Mouse (Mus musculus): ENCODE measurements at regions not wholly inside any gene's neighbourhood (a gene's known extent, or its start where the extent isn't known, plus 50 kb on each side); places are given as distances from the start of the nearest gene placed in this dataset.
"Not testable (repeated sequence)": the region's sequence is repeated elsewhere in the genome, so short reads cannot be mapped to it uniquely, and the experiment has no call there.

DNA sequence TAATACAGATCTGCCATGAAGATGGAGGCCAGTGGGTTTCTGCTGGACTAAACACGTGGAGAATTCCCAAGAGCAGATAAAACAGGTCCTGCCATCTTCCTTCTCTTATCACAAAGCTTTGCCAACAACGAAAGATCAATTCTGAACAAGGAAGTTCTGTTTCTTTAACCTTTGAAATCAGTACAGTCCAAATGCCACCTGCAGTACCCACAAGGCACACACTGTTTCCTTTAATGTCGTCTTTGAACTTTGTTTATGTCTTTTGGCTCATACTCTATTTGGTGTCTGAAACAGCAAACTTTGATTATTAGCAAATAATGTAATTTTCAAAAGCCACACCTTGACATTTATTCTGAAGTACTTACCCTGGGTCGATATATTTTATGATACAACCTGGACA lies 536.5 kb downstream of the Bckdhb start:
- Histone ChIP-seq H3K27ac (replicated peaks; ENCODE audit: low read depth, low read length) (no peak overlapping the region), H3K4me2 (ENCODE audit: low read depth, severe bottlenecking) (no peak overlapping the region), H3K9me3 (ENCODE audit: control insufficient read depth, low read length) (no peaks in the 10 kb centered on the region), H3K4me1 (ENCODE audit: control insufficient read depth, insufficient read depth, low read length) (no peaks in the 10 kb centered on the region), H3K36me3 (ENCODE audit: control insufficient read depth, insufficient read depth, low read length) (no peaks in the 10 kb centered on the region), H3K4me3 (ENCODE audit: low read depth, low read length) (no peak overlapping the region), H3K9ac (ENCODE audit: low read length) (no peak overlapping the region), H3K27me3 (ENCODE audit: control insufficient read depth, insufficient read depth, low read length) (no peaks in the 10 kb centered on the region)
- WGBS = 78% methylated on average over 4 of the region's 4 CpGs
- DNase-seq (ENCODE audit: low spot score) (no peak), ATAC-seq (ENCODE audit: insufficient number of reproducible peaks, low FRiP score, low TSS enrichment, low read depth) (no peak)

DNA sequence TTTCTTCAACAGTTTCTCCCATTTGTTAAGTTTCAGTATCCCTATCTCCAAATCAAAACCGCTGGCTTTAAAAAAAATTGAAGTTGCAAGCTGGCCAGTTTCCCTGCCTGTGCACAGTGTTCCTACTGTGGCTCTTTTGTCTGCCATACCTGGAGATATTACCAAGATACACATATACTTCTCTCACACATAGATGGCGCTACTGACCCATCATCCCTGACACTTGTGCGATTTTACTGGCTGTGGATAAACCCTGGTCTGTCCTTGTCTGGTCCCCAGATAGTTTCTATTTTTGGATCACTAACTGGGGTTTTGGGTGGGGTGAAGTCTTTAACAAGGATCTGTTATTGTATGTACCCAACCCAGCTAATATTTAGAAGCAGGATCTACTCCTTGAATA lies 541.8 kb downstream of the Bckdhb start:
- no peak overlapping the region for H3K27ac ChIP-seq (replicated peaks; ENCODE audit: low read depth, low read length)
- no peaks in the 10 kb centered on the region for H3K27me3 ChIP-seq (ENCODE audit: control insufficient read depth, insufficient read depth, low read length)
- H3K4me2 ChIP-seq (ENCODE audit: low read depth, severe bottlenecking) = no peak overlapping the region
- peak; percentile 32 for DNase-seq (ENCODE audit: low spot score)
- WGBS = 11% methylated on average over 3 of the region's 3 CpGs
- no peak overlapping the region for H3K9ac ChIP-seq (ENCODE audit: low read length)
- H3K4me3 ChIP-seq (ENCODE audit: low read depth, low read length) = no peak overlapping the region
- H3K9me3 ChIP-seq (ENCODE audit: control insufficient read depth, low read length) = no peaks in the 10 kb centered on the region
- no peaks in the 10 kb centered on the region for H3K4me1 ChIP-seq (ENCODE audit: control insufficient read depth, insufficient read depth, low read length)
- no peak for ATAC-seq (ENCODE audit: insufficient number of reproducible peaks, low FRiP score, low TSS enrichment, low read depth)
- H3K36me3 ChIP-seq (ENCODE audit: control insufficient read depth, insufficient read depth, low read length) = no peaks in the 10 kb centered on the region

DNA sequence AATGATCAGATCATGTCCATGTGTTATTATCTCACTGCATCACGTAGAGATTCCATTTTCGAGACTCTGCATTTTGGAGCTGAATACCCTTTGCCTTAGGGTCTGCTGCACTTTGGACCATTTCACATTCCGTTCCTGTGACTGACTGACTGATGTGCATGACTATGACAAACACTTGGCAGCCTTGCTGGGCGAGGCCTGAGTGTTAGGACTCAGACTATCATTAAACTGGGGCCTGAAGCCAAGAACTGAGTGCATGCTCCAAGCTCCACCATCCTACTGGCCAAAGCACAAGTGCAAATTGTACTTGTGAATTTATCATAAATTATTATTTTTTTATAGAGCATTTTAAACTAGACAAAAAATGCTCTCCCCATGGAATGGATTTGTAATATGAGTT lies 547.8 kb downstream of the Bckdhb start:
- ATAC-seq (ENCODE audit: insufficient number of reproducible peaks, low FRiP score, low TSS enrichment, low read depth) (no peak), DNase-seq (ENCODE audit: low spot score) (no peak)
- no peak overlapping the region for H3K4me3 ChIP-seq (ENCODE audit: low read depth, low read length)
- no peak overlapping the region for H3K9ac ChIP-seq (ENCODE audit: low read length)
- no peaks in the 10 kb centered on the region for H3K27me3 ChIP-seq (ENCODE audit: control insufficient read depth, insufficient read depth, low read length)
- WGBS = 84% methylated on average over 4 of the region's 4 CpGs
- no peaks in the 10 kb centered on the region for H3K4me1 ChIP-seq (ENCODE audit: control insufficient read depth, insufficient read depth, low read length)
- H3K27ac ChIP-seq (replicated peaks; ENCODE audit: low read depth, low read length) = no peak overlapping the region
- no peaks in the 10 kb centered on the region for H3K36me3 ChIP-seq (ENCODE audit: control insufficient read depth, insufficient read depth, low read length)
- H3K4me2 ChIP-seq (ENCODE audit: low read depth, severe bottlenecking) = no peak overlapping the region
- H3K9me3 ChIP-seq (ENCODE audit: control insufficient read depth, low read length) = no peaks in the 10 kb centered on the region

DNA sequence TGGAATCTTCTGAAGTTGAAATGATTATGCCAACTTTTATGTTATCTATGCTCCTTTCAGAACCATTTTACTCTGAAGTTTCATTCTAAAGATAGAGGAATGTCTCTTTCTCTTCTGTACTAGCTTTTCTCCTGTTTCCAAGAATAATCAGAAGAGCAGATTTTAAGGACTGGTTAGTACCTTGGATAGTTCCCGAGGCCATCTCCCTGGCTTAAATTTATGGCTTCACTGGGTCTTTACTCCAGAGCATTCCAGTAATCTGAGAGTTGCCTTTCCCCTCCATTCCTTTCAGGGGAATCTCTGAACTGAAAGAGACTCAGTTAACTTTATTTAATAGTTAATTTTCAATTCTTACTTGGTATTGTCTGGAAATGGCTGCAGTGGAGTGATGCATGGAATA lies 551.0 kb downstream of the Bckdhb start:
- Histone ChIP-seq H3K9me3 (ENCODE audit: control insufficient read depth, low read length) (no peaks in the 10 kb centered on the region), H3K4me2 (ENCODE audit: low read depth, severe bottlenecking) (no peak overlapping the region), H3K9ac (ENCODE audit: low read length) (no peak overlapping the region), H3K36me3 (ENCODE audit: control insufficient read depth, insufficient read depth, low read length) (no peaks in the 10 kb centered on the region), H3K27me3 (ENCODE audit: control insufficient read depth, insufficient read depth, low read length) (no peaks in the 10 kb centered on the region), H3K27ac (replicated peaks; ENCODE audit: low read depth, low read length) (no peak overlapping the region), H3K4me3 (ENCODE audit: low read depth, low read length) (no peak overlapping the region), H3K4me1 (ENCODE audit: control insufficient read depth, insufficient read depth, low read length) (no peaks in the 10 kb centered on the region)
- ATAC-seq (ENCODE audit: insufficient number of reproducible peaks, low FRiP score, low TSS enrichment, low read depth) = no peak
- DNase-seq (ENCODE audit: low spot score) = no peak
- WGBS = 45% methylated on average over 1 of the region's 1 CpGs

DNA sequence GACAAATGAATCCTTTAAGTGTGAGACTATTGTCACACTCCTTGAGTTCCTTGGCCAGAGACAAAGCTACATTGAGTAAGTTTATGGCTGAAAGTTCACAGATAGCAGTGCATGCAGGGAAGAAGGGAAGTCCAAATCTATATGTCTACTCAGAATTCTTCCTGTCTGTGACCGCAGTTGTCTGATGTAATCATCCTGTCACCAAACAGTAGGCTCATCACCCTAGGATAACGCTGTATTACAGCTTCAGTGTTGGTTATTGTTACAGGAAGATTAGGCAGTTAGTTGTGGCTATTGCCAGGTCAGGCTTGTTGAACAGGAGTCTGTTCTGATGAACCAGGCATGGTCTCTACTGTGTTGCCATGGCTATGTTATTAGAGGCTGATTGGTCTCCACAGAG lies 574.6 kb downstream of the Bckdhb start:
- no peak overlapping the region for H3K9ac ChIP-seq (ENCODE audit: low read length)

DNA sequence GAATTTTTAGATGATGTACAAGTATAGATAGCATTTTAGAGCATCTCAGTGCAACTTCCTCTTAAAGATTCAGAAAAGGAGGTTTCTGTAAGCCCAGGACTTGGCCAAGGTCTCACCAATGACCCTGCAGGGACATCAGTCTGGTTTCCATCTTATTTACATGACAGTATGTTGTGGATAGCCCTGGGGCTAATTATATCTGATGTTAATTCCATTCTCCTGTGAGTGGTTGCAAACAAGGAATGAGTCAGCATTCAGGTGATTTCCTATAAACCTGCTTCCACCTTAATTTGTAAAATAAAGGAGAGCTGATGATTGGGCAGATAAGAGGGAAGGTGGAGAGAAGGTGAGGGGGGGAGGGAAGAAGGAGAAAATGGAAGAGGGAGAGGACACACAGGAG lies 578.0 kb downstream of the Bckdhb start:
- H3K27me3 ChIP-seq (ENCODE audit: control insufficient read depth, insufficient read depth, low read length); H3K27ac ChIP-seq (replicated peaks; ENCODE audit: low read depth, low read length); H3K9me3 ChIP-seq (ENCODE audit: control insufficient read depth, low read length); H3K4me1 ChIP-seq (ENCODE audit: control insufficient read depth, insufficient read depth, low read length); H3K9ac ChIP-seq (ENCODE audit: low read length); ATAC-seq (ENCODE audit: insufficient number of reproducible peaks, low FRiP score, low TSS enrichment, low read depth); H3K4me3 ChIP-seq (ENCODE audit: low read depth, low read length); DNase-seq (ENCODE audit: low spot score); H3K36me3 ChIP-seq (ENCODE audit: control insufficient read depth, insufficient read depth, low read length); H3K4me2 ChIP-seq (ENCODE audit: low read depth, severe bottlenecking): not testable (repeated sequence)

More for the DNA sequence above, 574.6 kb downstream of the Bckdhb start:
- Histone ChIP-seq H3K27ac (replicated peaks; ENCODE audit: low read depth, low read length) (no peak overlapping the region), H3K9me3 (ENCODE audit: control insufficient read depth, low read length) (no peaks in the 10 kb centered on the region), H3K4me2 (ENCODE audit: low read depth, severe bottlenecking) (no peak overlapping the region), H3K27me3 (ENCODE audit: control insufficient read depth, insufficient read depth, low read length) (no peaks in the 10 kb centered on the region), H3K4me1 (ENCODE audit: control insufficient read depth, insufficient read depth, low read length) (no peaks in the 10 kb centered on the region), H3K36me3 (ENCODE audit: control insufficient read depth, insufficient read depth, low read length) (no peaks in the 10 kb centered on the region), H3K4me3 (ENCODE audit: low read depth, low read length) (no peak overlapping the region)
- ATAC-seq (ENCODE audit: insufficient number of reproducible peaks, low FRiP score, low TSS enrichment, low read depth) (no peak), DNase-seq (ENCODE audit: low spot score) (no peak)
- WGBS = 89% methylated on average over 2 of the region's 2 CpGs

DNA sequence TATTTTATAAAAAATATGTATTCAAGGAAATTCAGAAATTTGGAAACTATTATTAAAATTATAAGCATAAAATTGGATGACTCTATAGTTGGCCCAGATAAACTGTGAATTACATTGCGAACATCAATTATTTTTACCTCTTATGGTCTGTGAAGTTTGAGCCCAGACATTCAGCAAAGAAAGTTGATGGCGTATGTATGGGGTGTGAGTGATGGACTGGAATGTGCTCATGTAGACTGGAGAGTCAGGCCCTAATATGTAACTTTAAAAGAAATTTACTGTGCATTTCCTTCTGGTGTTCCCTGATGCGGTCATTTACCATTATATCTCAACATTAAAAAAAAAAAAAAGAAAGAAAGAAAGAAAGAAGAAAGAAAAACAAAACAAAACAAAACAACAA lies 592.1 kb downstream of the Bckdhb start:
- DNase-seq (ENCODE audit: low spot score) = no peak
- no peaks in the 10 kb centered on the region for H3K27me3 ChIP-seq (ENCODE audit: control insufficient read depth, insufficient read depth, low read length)
- no peak for ATAC-seq (ENCODE audit: insufficient number of reproducible peaks, low FRiP score, low TSS enrichment, low read depth)
- WGBS = 77% methylated on average over 3 of the region's 3 CpGs
- H3K9me3 ChIP-seq (ENCODE audit: control insufficient read depth, low read length) = no peaks in the 10 kb centered on the region
- no peaks in the 10 kb centered on the region for H3K36me3 ChIP-seq (ENCODE audit: control insufficient read depth, insufficient read depth, low read length)
- no peaks in the 10 kb centered on the region for H3K4me1 ChIP-seq (ENCODE audit: control insufficient read depth, insufficient read depth, low read length)
- no peak overlapping the region for H3K9ac ChIP-seq (ENCODE audit: low read length)
- H3K4me3 ChIP-seq (ENCODE audit: low read depth, low read length) = no peak overlapping the region
- no peak overlapping the region for H3K4me2 ChIP-seq (ENCODE audit: low read depth, severe bottlenecking)
- no peak overlapping the region for H3K27ac ChIP-seq (replicated peaks; ENCODE audit: low read depth, low read length)

DNA sequence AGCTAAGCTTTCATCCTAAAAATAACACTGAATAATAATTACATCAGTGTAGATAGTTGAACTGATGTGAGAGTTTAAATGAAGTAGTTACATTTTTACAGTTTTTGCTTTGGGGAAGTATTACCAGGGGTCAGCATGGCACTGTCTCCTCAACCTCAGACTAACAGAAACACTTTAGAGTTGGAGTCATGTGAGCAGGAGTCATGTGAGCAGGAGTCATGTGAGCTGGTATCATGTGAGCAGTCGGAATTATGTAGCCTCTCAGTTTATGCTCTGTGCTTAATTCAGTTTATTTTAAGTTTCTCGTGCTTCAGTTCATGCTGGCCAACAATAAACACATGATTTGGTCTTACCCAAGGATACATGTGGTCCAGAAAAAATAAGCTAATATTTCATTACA lies 620.5 kb downstream of the Bckdhb start:
- Histone ChIP-seq H3K27ac (replicated peaks; ENCODE audit: low read depth, low read length) (no peak overlapping the region), H3K4me2 (ENCODE audit: low read depth, severe bottlenecking) (no peak overlapping the region), H3K9me3 (ENCODE audit: control insufficient read depth, low read length) (no peaks in the 10 kb centered on the region), H3K36me3 (ENCODE audit: control insufficient read depth, insufficient read depth, low read length) (no peaks in the 10 kb centered on the region), H3K4me1 (ENCODE audit: control insufficient read depth, insufficient read depth, low read length) (no peaks in the 10 kb centered on the region), H3K27me3 (ENCODE audit: control insufficient read depth, insufficient read depth, low read length) (no peaks in the 10 kb centered on the region), H3K9ac (ENCODE audit: low read length) (no peak overlapping the region), H3K4me3 (ENCODE audit: low read depth, low read length) (no peak overlapping the region)
- no peak for ATAC-seq (ENCODE audit: insufficient number of reproducible peaks, low FRiP score, low TSS enrichment, low read depth)
- 85% methylated on average over 2 of the region's 2 CpGs for WGBS
- no peak for DNase-seq (ENCODE audit: low spot score)

DNA sequence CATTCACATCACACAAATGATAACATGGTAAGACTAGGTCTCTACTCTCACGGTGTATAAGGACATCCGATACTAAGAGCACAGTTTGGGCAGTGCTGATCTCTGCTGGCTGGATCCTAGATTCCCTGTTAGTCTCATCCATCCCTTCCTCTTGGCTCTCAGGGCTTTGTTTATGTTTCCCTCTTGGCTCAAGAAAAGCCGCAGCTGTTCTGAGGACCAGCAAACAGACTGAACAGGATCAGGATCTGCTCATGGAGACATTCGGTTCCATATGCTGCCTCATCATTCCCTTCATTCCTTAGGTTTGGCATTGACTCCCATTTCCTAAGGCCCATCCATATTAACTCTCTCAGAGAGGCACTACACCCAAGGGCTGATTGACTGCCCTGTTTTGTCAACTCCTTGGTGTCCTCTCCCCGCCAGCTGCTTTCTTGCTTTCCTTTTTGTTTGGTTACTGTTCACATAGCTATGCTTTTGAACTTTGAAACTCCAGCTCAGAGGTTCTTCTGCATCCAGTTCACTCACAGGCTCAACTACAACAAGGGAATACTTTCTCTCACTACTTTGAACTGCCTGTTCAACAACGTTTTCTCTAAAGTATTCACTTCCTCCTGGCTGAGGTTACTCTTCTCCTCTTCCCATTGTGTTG lies 623.2 kb downstream of the Bckdhb start:
- H3K27ac ChIP-seq (replicated peaks; ENCODE audit: low read depth, low read length) = no peak overlapping the region
- no peak for ATAC-seq (ENCODE audit: insufficient number of reproducible peaks, low FRiP score, low TSS enrichment, low read depth)
- H3K9ac ChIP-seq (ENCODE audit: low read length) = no peak overlapping the region
- H3K4me2 ChIP-seq (ENCODE audit: low read depth, severe bottlenecking) = no peak overlapping the region
- 84% methylated on average over 6 of the region's 6 CpGs for WGBS
- H3K4me3 ChIP-seq (ENCODE audit: low read depth, low read length) = no peak overlapping the region
- H3K36me3 ChIP-seq (ENCODE audit: control insufficient read depth, insufficient read depth, low read length) = no peaks in the 10 kb centered on the region
- no peaks in the 10 kb centered on the region for H3K9me3 ChIP-seq (ENCODE audit: control insufficient read depth, low read length)
- H3K27me3 ChIP-seq (ENCODE audit: control insufficient read depth, insufficient read depth, low read length) = no peaks in the 10 kb centered on the region
- H3K4me1 ChIP-seq (ENCODE audit: control insufficient read depth, insufficient read depth, low read length) = no peaks in the 10 kb centered on the region
- DNase-seq (ENCODE audit: low spot score) = no peak
